17 mouse cellular contexts compared by ENCODE assay signal in genomic region chr14:119367866-119368425, GRCm38 (mm10).
DNase-seq lines count a peak whose midpoint lies in the region; ATAC-seq and TF ChIP-seq lines count a peak whose summit lies in the region.
"Had no signal": no experiment of that assay in that cellular context is flagged by ENCODE, and none has a peak within 500 bp of the region (broad histone marks: within the 10 kb centered on the region; RNA-seq: fewer than 3 reads in every experiment).

No protein-coding gene starts in this region.

- ATAC-seq in hindbrain, postnatal 0 days: no peak
- ATAC-seq in midbrain, postnatal 0 days (ENCODE audit: low FRiP score): no peak
- ATAC-seq: inflammation-experienced regulatory T-cells, adult 6 months had no signal

- H3K9me3 ChIP-seq in hindbrain, postnatal 0 days (ENCODE audit: low read length): no peaks in the 10 kb centered on the region
- H3K9me3 ChIP-seq in hindbrain, embryonic 10.5 days: no peaks in the 10 kb centered on the region
- H3K9me3 ChIP-seq in midbrain, postnatal 0 days (ENCODE audit: low read length): no peaks in the 10 kb centered on the region
- no peaks in the 10 kb centered on the region for H3K9me3 ChIP-seq in midbrain, embryonic 10.5 days (replicated peaks)
- H3K9me3 ChIP-seq: embryonic facial prominence, embryonic 13.5 days; heart, embryonic 12.5 days; hindbrain, embryonic 15.5 days had no signal

- no peak for TF ChIP-seq CTCF in hindbrain, postnatal 0 days (IDR thresholded peaks at IDR 0.05; ENCODE audit: low read depth)
- no peak for TF ChIP-seq CTCF in midbrain, postnatal 0 days (IDR thresholded peaks at IDR 0.05)

- no peak overlapping the region for H3K27ac ChIP-seq in hindbrain, postnatal 0 days
- no peak overlapping the region for H3K27ac ChIP-seq in hindbrain, embryonic 10.5 days
- no peak overlapping the region for H3K27ac ChIP-seq in midbrain, postnatal 0 days (ENCODE audit: low read depth, low read length)
- H3K27ac ChIP-seq in midbrain, embryonic 10.5 days (replicated peaks): no peak overlapping the region
- H3K27ac ChIP-seq: embryonic facial prominence, embryonic 13.5 days; heart, adult 2 months; hindbrain, embryonic 15.5 days had no signal

- H3K4me3 ChIP-seq in hindbrain, postnatal 0 days (ENCODE audit: low read length): no peak overlapping the region
- no peak overlapping the region for H3K4me3 ChIP-seq in hindbrain, embryonic 10.5 days
- H3K4me3 ChIP-seq in midbrain, postnatal 0 days (ENCODE audit: low read depth, low read length): no peak overlapping the region
- no peak overlapping the region for H3K4me3 ChIP-seq in midbrain, embryonic 10.5 days
- H3K4me3 ChIP-seq: embryonic facial prominence, embryonic 13.5 days; heart, adult 2 months; heart, embryonic 12.5 days; hindbrain, embryonic 15.5 days had no signal

- peak; percentile 5 to 18 for DNase-seq in cerebellum, postnatal 14 days
- DNase-seq in cerebellum, adult 11 months: no peak
- DNase-seq in hindbrain, postnatal 0 days (ENCODE audit: low spot score): peak; percentile 15
- no peak for DNase-seq in hindbrain, embryonic 10.5 days (ENCODE audit: low spot score)
- DNase-seq in midbrain, postnatal 0 days (ENCODE audit: low spot score): peak; percentile 15
- DNase-seq in midbrain, embryonic 10.5 days (ENCODE audit: low spot score): no peak
- DNase-seq in frontal cortex, postnatal 14 days (ENCODE audit: low spot score in 2 of 2): no peak
- DNase-seq: adrenal gland, postnatal 10 days; cerebellum, adult 2 months; cerebellum, postnatal 25 days; gastrocnemius, postnatal 14 days; heart, adult 2 months; kidney, adult 11 months had no signal

- H3K27me3 ChIP-seq in hindbrain, postnatal 0 days (ENCODE audit: insufficient read depth, low read length): no peaks in the 10 kb centered on the region
- H3K27me3 ChIP-seq in hindbrain, embryonic 10.5 days (ENCODE audit: insufficient read depth, poor library complexity, severe bottlenecking): no peaks in the 10 kb centered on the region
- no peaks in the 10 kb centered on the region for H3K27me3 ChIP-seq in midbrain, postnatal 0 days (ENCODE audit: insufficient read depth, low read length)
- no peaks in the 10 kb centered on the region for H3K27me3 ChIP-seq in midbrain, embryonic 10.5 days (ENCODE audit: low read depth, poor library complexity, severe bottlenecking)
- H3K27me3 ChIP-seq: embryonic facial prominence, embryonic 13.5 days; heart, embryonic 12.5 days; hindbrain, embryonic 15.5 days had no signal

- H3K4me2 ChIP-seq in hindbrain, postnatal 0 days (ENCODE audit: low read depth, low read length): no peak overlapping the region
- no peak overlapping the region for H3K4me2 ChIP-seq in midbrain, postnatal 0 days (ENCODE audit: low read depth, low read length, poor library complexity, severe bottlenecking)
- H3K4me2 ChIP-seq: embryonic facial prominence, embryonic 13.5 days; heart, embryonic 12.5 days; hindbrain, embryonic 15.5 days had no signal

- H3K36me3 ChIP-seq in hindbrain, postnatal 0 days (ENCODE audit: insufficient read depth, low read length): no peaks in the 10 kb centered on the region
- no peaks in the 10 kb centered on the region for H3K36me3 ChIP-seq in hindbrain, embryonic 10.5 days
- H3K36me3 ChIP-seq in midbrain, postnatal 0 days (ENCODE audit: insufficient read depth, low read length): no peaks in the 10 kb centered on the region
- no peaks in the 10 kb centered on the region for H3K36me3 ChIP-seq in midbrain, embryonic 10.5 days
- H3K36me3 ChIP-seq: embryonic facial prominence, embryonic 13.5 days; heart, embryonic 12.5 days; hindbrain, embryonic 15.5 days had no signal

- H3K4me1 ChIP-seq in hindbrain, postnatal 0 days (ENCODE audit: insufficient read depth, low read length): no peaks in the 10 kb centered on the region; the same call in 1 of the 2 replicates
- peaks cover 7% of the 10 kb centered on the region; the same call in 1 of the 2 replicates for H3K4me1 ChIP-seq in hindbrain, embryonic 10.5 days (replicated peaks)
- no peaks in the 10 kb centered on the region for H3K4me1 ChIP-seq in midbrain, postnatal 0 days (ENCODE audit: insufficient read depth, low read length)
- peaks cover 10% of the 10 kb centered on the region for H3K4me1 ChIP-seq in midbrain, embryonic 10.5 days
- H3K4me1 ChIP-seq: embryonic facial prominence, embryonic 13.5 days; heart, embryonic 12.5 days; hindbrain, embryonic 15.5 days had no signal

- WGBS in hindbrain, postnatal 0 days: 54% methylated on average over 3 of the region's 3 CpGs
- WGBS in hindbrain, embryonic 10.5 days: 87% methylated on average over 3 of the region's 3 CpGs
- 76% methylated on average over 3 of the region's 3 CpGs for WGBS in midbrain, postnatal 0 days
- 92% methylated on average over 3 of the region's 3 CpGs for WGBS in midbrain, embryonic 10.5 days

- no peak overlapping the region for H3K9ac ChIP-seq in hindbrain, postnatal 0 days (replicated peaks; ENCODE audit: low read length)
- H3K9ac ChIP-seq in midbrain, postnatal 0 days (replicated peaks; ENCODE audit: low read length, poor library complexity, severe bottlenecking): no peak overlapping the region
- H3K9ac ChIP-seq: embryonic facial prominence, embryonic 13.5 days; heart, embryonic 12.5 days; hindbrain, embryonic 15.5 days had no signal

Comparison
In these comparisons a context has a peak if more than half of its experiments do, and no peak if none do; other contexts are left out.
1. DNase-seq: peak in cerebellum, postnatal 14 days (2 of 2), hindbrain, postnatal 0 days (single experiment) and midbrain, postnatal 0 days (single experiment); none in cerebellum, adult 11 months (single experiment), hindbrain, embryonic 10.5 days (single experiment), midbrain, embryonic 10.5 days (single experiment) and frontal cortex, postnatal 14 days (0 of 2).